Mouse (Mus musculus): ENCODE measurements around the gene Mid1. TPM values are rescaled to one million over a fixed set of nuclear protein-coding genes. Genes with fewer than 3 reads are reported as not detected.

Gene Mid1
- polyA plus RNA-seq, 1 experiment from 2014 or later = 22.3 TPM

DNA sequence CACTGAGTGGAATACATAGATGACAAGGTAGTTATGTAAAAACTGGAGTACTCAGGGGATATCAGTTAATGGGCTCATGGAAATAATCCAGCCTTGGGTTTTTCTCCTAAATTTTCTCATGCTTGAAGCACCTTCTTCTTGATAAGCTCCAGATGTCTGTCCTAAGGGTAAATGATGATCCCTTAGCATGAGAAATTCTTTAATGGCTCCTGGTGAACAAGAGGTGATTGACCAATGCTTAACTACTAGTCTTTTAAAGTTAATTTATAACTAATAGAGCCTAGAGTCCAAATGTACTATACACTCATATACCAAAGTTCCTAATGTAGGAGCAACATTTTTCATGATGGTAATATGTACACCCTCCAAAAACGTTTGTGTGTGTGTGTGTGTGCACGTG lies 218.7 kb downstream of the Mid1 start:
- no peak overlapping the region for H3K4me3 ChIP-seq
- H3K9me3 ChIP-seq = no peaks in the 10 kb centered on the region
- DNase-seq (ENCODE audit: extremely low spot score, low spot score) = no peak
- H3K4me1 ChIP-seq = peaks cover 73% of the 10 kb centered on the region
- WGBS = 65% methylated on average over 2 of the region's 2 CpGs
- H3K27me3 ChIP-seq (ENCODE audit: poor library complexity, severe bottlenecking) = peaks cover 85% of the 10 kb centered on the region
- H3K36me3 ChIP-seq (replicated peaks) = no peaks in the 10 kb centered on the region
- H3K27ac ChIP-seq = no peak overlapping the region

DNA sequence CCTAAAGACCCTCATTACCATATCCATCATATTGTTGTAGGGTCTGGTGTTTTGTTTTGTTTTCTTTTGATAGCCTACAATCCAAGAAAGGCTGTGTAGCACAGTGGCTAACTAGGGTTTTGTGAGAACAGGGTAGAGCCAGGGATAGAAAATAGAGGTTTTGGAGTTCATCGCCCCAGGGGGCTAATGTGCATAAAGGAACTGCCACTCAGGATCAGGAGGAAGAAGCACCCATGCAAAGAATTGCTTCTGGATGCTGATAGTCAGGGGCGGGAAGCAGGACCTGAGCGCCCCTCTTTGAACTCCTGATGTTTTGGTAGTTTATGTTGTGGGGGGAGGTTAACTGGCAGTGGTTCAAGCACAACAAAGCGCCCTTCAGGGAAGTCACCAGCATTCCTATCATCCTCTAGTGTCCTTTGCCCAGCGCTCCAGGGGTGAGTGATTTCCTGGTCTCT lies 221.1 kb downstream of the Mid1 start:
- H3K36me3 ChIP-seq (replicated peaks) = no peaks in the 10 kb centered on the region
- peaks cover 90% of the 10 kb centered on the region for H3K27me3 ChIP-seq (ENCODE audit: poor library complexity, severe bottlenecking)
- H3K4me1 ChIP-seq = peaks cover 77% of the 10 kb centered on the region
- H3K4me3 ChIP-seq = peak overlapping the region; percentile 8; the same call in 1 of the 2 replicates
- peak; percentile 74 for DNase-seq (ENCODE audit: extremely low spot score, low spot score)
- H3K9me3 ChIP-seq = no peaks in the 10 kb centered on the region
- 11% methylated on average over 5 of the region's 5 CpGs for WGBS
- no peak overlapping the region for H3K27ac ChIP-seq

DNA sequence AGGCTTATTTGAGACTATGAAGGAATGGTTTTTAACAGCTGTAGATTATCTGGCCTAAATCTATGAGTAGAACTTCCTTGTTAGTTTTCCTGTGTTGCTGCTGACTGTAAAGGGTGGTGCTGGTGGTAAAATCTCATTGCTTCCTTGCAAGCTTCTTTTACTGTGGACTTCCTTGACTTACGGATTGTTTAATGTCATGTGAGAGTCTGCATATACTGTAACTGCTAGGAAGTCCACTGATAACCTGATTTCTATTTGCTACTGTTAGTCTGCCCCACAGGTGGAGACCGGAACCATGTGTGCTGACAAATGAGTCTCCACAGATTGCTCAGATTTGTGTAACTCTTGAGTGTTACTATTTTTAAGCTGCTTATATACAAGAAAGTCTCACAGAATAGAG lies 224.9 kb downstream of the Mid1 start:
- 80% methylated on average over 2 of the region's 2 CpGs for WGBS
- Histone ChIP-seq H3K27me3 (ENCODE audit: poor library complexity, severe bottlenecking) (peaks cover 87% of the 10 kb centered on the region), H3K4me1 (peaks cover 67% of the 10 kb centered on the region), H3K36me3 (replicated peaks) (no peaks in the 10 kb centered on the region), H3K4me3 (no peak overlapping the region), H3K9me3 (no peaks in the 10 kb centered on the region), H3K27ac (no peak overlapping the region)
- no peak for DNase-seq (ENCODE audit: extremely low spot score, low spot score)

DNA sequence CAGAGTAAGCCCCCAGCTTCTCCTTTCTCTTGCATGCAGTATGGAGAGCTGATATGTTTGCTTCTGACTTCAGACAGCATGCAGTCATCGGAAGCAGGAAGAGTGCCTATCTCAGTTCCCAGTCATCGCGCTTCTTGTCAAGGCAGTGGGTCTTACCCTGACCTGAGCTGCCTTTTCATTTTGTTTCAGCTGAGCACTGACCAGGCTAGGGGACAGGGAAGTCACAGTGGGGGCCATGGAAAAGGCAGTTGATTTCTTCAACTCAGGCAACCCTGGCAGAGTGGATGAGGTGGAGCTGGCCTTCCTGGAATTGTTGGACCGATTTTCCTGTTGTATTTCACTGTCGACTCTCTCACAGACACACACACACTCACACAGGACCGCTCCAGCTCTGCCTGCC lies 230.7 kb downstream of the Mid1 start:
- WGBS = 89% methylated on average over 6 of the region's 6 CpGs
- DNase-seq (ENCODE audit: extremely low spot score, low spot score) = no peak
- Histone ChIP-seq H3K27ac (no peak overlapping the region), H3K4me3 (no peak overlapping the region), H3K36me3 (replicated peaks) (no peaks in the 10 kb centered on the region), H3K9me3 (no peaks in the 10 kb centered on the region), H3K27me3 (ENCODE audit: poor library complexity, severe bottlenecking) (peaks cover 82% of the 10 kb centered on the region), H3K4me1 (peaks cover 47% of the 10 kb centered on the region)

DNA sequence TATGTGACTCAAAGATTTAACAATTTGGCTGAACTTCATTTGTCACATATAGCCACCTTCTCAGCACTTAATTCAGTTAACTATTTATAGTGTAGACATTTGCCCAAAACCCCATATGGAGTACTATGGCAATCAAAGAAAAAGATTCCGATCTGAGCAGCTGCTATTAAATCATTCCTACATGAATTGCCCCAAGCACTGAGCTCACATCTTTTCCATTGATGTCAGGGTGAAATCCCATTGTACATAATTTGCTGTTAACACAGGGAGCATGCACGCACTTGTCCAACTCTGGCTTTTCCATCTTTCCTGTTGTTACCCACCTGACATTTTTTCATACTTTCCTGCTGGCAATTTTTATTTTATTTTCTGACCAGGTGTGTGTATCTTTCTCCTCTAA lies 237.5 kb downstream of the Mid1 start:
- peaks cover 8% of the 10 kb centered on the region for H3K36me3 ChIP-seq (replicated peaks)
- H3K27ac ChIP-seq = no peak overlapping the region
- 62% methylated on average over 2 of the region's 2 CpGs for WGBS
- H3K9me3 ChIP-seq = no peaks in the 10 kb centered on the region
- peaks cover 93% of the 10 kb centered on the region for H3K27me3 ChIP-seq (ENCODE audit: poor library complexity, severe bottlenecking)
- DNase-seq (ENCODE audit: extremely low spot score, low spot score) = no peak
- H3K4me1 ChIP-seq = peaks cover 80% of the 10 kb centered on the region
- no peak overlapping the region for H3K4me3 ChIP-seq

DNA sequence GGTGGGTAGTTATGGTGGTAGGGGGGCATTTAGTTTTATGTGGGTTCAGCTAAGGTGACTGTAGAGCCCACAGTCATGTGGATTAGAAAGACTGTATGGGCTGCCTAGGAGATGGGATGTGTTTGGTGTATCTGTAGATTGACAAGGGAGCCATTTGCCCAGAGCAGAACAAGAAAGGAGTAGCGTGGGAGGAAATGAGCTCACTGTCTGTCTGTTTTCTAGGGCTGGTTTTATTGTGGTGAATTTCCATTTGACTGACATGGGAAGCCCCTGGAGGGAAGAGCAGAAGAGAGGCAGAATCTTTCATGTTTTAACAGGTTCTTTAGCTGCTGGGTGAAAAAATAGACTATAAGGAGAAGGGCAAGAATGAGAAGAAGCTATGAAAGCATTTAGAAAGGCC lies 238.4 kb downstream of the Mid1 start:
- Histone ChIP-seq H3K27ac (no peak overlapping the region), H3K36me3 (replicated peaks) (peaks cover 11% of the 10 kb centered on the region), H3K9me3 (no peaks in the 10 kb centered on the region), H3K4me1 (peaks cover 88% of the 10 kb centered on the region), H3K4me3 (no peak overlapping the region), H3K27me3 (ENCODE audit: poor library complexity, severe bottlenecking) (peaks cover 93% of the 10 kb centered on the region)
- WGBS = 59% methylated on average over 1 of the region's 1 CpGs
- DNase-seq (ENCODE audit: extremely low spot score, low spot score) = no peak

DNA sequence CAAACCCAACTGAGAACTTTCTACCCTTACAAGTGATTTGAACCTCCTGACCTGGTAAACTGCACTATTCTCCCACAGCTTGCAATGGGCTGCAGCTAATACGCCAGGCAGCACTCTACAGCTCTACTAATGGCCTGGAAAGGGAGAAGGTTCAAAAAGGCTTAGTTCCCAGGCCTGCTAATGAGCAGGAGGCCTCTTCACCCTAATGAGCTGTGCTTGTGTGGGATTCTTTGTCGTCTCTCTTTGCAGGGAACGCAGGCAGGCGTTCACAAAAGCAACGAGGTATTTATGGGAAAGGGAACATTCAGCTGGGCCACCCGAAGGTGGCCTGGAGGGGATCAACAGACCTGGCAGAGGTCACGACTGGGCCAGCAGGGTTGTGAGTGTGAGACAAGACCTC lies 240.6 kb downstream of the Mid1 start:
- H3K9me3 ChIP-seq = no peaks in the 10 kb centered on the region
- peaks cover 89% of the 10 kb centered on the region for H3K4me1 ChIP-seq
- peaks cover 96% of the 10 kb centered on the region for H3K27me3 ChIP-seq (ENCODE audit: poor library complexity, severe bottlenecking)
- peak; percentile 50 for DNase-seq (ENCODE audit: extremely low spot score, low spot score)
- H3K4me3 ChIP-seq = no peak overlapping the region
- WGBS = 18% methylated on average over 7 of the region's 7 CpGs
- H3K27ac ChIP-seq = no peak overlapping the region
- H3K36me3 ChIP-seq (replicated peaks) = peaks cover 11% of the 10 kb centered on the region

DNA sequence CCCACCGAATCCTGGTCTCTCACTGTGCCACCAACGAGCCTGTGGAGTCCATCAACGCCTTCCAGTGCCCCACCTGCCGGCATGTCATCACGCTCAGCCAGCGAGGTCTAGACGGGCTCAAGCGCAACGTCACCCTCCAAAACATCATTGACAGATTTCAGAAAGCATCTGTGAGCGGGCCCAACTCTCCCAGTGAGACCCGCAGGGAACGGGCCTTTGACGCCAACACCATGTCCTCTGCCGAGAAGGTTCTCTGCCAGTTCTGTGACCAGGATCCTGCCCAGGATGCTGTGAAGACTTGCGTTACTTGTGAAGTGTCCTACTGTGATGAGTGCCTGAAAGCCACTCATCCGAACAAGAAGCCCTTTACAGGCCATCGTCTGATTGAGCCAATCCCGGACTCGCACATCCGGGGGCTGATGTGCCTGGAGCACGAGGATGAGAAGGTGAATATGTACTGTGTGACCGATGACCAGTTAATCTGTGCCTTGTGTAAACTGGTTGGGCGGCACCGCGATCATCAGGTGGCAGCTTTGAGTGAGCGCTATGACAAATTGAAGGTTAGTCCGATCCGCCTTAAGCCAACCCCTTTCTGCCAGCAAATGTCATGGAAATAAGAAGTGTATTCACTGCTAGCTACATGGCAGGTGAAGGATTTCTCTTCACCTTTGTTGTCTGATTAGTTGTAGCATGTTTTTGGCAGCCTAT lies 242.3 kb downstream of the Mid1 start:
- Histone ChIP-seq H3K27ac (0 out of 2 replicates have a peak overlapping the region, but pooled peaks have one; percentile 35), H3K27me3 (ENCODE audit: poor library complexity, severe bottlenecking) (peaks cover 97% of the 10 kb centered on the region), H3K9me3 (no peaks in the 10 kb centered on the region), H3K4me1 (peaks cover 76% of the 10 kb centered on the region), H3K36me3 (replicated peaks) (peaks cover 11% of the 10 kb centered on the region), H3K4me3 (no peak overlapping the region)
- WGBS = 70% methylated on average over 28 of the region's 28 CpGs
- DNase-seq (ENCODE audit: extremely low spot score, low spot score) = no peak

DNA sequence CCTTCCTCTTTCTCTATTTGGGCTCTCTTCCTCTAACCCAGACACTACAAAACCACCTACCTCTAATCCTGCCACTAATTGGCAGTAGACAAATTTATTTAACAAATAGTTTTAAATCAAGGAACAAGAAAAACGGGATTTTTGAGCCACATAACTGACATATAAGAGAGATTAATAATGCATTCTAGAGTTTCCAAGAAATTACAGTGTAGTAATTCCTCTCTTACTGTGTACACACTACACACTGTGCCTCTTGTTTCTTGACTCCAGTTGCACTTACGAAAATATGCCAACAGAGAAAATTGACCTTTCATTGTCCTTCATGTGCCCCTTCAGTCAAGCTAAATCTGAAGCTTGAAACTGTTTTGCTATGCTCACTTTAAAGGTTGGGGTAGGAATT lies 245.9 kb downstream of the Mid1 start:
- peaks cover 91% of the 10 kb centered on the region for H3K27me3 ChIP-seq (ENCODE audit: poor library complexity, severe bottlenecking)
- peaks cover 11% of the 10 kb centered on the region for H3K36me3 ChIP-seq (replicated peaks)
- no peak overlapping the region for H3K27ac ChIP-seq
- no peak for DNase-seq (ENCODE audit: extremely low spot score, low spot score)
- no peaks in the 10 kb centered on the region for H3K9me3 ChIP-seq
- H3K4me3 ChIP-seq = no peak overlapping the region
- peaks cover 67% of the 10 kb centered on the region for H3K4me1 ChIP-seq
- WGBS = 71% methylated on average over 2 of the region's 2 CpGs

DNA sequence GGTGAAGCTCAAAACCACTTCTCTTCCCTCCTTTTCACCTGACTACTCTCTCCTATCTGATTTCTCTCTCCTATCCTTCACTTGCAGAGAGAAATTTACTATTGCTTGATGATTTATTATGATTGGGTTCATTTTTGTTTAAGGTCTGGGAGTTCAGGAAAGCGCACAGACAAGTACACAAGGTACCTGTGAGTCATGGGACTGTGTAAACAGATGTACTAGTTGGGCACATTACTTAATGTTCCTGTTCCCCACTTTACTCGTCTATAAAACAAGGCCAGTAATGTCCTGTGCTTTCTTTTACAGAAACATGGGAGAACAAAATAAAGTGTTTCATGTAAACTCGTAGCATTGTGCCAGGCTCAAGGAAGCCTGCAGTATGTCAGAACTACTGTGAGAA lies 248.2 kb downstream of the Mid1 start:
- Histone ChIP-seq H3K4me1 (peaks cover 60% of the 10 kb centered on the region), H3K4me3 (no peak overlapping the region), H3K9me3 (no peaks in the 10 kb centered on the region), H3K36me3 (replicated peaks) (no peaks in the 10 kb centered on the region), H3K27ac (no peak overlapping the region), H3K27me3 (ENCODE audit: poor library complexity, severe bottlenecking) (peaks cover 92% of the 10 kb centered on the region)
- 80% methylated on average over 3 of the region's 3 CpGs for WGBS
- no peak for DNase-seq (ENCODE audit: extremely low spot score, low spot score)

DNA sequence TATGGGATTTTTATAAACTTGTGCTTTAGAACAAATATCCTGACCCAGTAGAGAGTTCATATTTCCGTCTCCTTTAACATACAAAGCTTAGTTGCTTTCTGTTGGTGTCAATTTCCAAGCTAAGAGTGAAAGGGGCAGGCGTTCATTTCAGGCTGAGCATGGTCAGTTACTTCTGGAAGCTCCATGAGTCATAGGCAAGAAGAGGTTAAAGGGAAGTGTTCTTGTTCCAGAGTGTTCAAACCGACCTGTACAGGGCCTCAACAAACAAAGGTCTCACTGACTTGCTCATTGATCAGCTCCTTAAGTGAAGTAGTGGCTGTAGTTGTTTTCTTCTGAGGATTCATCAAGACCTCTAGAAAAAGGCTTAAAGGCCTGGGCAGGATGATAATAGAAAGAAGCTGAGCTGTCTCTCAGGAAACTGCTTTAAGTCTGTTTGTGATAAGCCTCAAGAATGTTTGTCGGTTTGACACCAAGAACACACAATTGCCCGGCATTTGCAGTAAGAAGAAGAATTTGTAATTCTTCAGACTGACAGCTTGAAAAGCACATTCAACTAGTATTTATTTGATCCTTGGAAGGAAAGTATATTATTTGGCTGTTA lies 252.2 kb downstream of the Mid1 start:
- no peaks in the 10 kb centered on the region for H3K36me3 ChIP-seq (replicated peaks)
- H3K27ac ChIP-seq = no peak overlapping the region
- H3K4me3 ChIP-seq = no peak overlapping the region
- H3K27me3 ChIP-seq (ENCODE audit: poor library complexity, severe bottlenecking) = peaks cover 85% of the 10 kb centered on the region
- 52% methylated on average over 5 of the region's 5 CpGs for WGBS
- no peaks in the 10 kb centered on the region for H3K9me3 ChIP-seq
- peaks cover 42% of the 10 kb centered on the region for H3K4me1 ChIP-seq
- no peak for DNase-seq (ENCODE audit: extremely low spot score, low spot score)

DNA sequence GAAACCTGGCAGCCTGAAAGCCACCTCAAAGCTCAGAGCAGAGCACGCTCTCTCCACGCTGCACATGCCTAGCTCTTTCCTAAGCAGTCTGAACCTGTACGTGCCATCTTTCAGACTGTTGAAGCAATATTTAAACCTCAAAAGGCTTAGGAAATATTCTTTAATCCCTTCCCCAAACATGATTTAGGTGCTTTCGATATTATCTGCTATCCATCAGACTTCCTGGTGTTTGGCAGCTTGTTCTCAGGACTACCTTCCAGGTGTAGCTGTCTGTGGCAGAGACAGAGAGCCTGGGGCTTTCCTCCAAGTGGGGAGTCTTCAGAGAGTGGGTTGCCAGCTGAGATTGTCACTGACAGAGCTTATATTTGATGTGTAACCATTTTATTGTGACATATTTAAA lies 255.5 kb downstream of the Mid1 start:
- H3K4me1 ChIP-seq = peaks cover 20% of the 10 kb centered on the region
- peaks cover 78% of the 10 kb centered on the region for H3K27me3 ChIP-seq (ENCODE audit: poor library complexity, severe bottlenecking)
- H3K27ac ChIP-seq = no peak overlapping the region
- no peak for DNase-seq (ENCODE audit: extremely low spot score, low spot score)
- no peaks in the 10 kb centered on the region for H3K9me3 ChIP-seq
- no peaks in the 10 kb centered on the region for H3K36me3 ChIP-seq (replicated peaks)
- 94% methylated on average over 4 of the region's 4 CpGs for WGBS
- H3K4me3 ChIP-seq = no peak overlapping the region

DNA sequence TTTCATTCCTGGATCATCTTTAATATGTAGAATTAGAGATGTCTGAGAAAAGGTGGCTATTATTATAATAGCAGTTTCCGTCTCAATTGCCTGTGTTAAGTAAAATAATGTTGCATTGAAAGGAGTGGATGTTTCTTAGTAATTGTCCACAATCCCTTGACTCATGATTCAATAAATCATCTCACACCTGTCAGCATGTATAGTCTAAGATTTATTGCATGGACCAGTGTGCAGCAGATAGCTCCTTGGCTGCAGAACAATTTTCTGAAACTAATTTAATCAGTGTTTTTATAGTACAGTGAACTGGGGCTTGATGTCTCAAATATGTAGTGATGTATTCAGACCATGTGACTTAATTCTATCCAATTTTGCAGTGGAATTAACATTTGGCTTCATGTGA lies 265.6 kb downstream of the Mid1 start:
- Histone ChIP-seq H3K4me1 (peaks cover 13% of the 10 kb centered on the region), H3K36me3 (replicated peaks) (no peaks in the 10 kb centered on the region), H3K27me3 (ENCODE audit: poor library complexity, severe bottlenecking) (peaks cover 56% of the 10 kb centered on the region), H3K4me3 (no peak overlapping the region), H3K27ac (no peak overlapping the region), H3K9me3 (no peaks in the 10 kb centered on the region)
- 83% methylated on average over 1 of the region's 1 CpGs for WGBS
- DNase-seq (ENCODE audit: extremely low spot score, low spot score) = no peak

Measured in forebrain, embryonic 10.5 days (tissue).